Mouse (Mus musculus) liver, embryonic 15.5 days (tissue): ENCODE results near the gene Scn3a. TPM values are rescaled to one million over a fixed set of nuclear protein-coding genes. Genes with fewer than 3 reads are reported as not detected.

Experiments
- polyA plus RNA-seq: library from polyadenylated mRNA; unstranded; fragments of >200 nt; fragmentation: Nextera tagmentation; extraction: Ambion mirVana; gene quantifications from 2 replicates; pipeline ENCODE4 v1.2.1, GENCODE M21; 2015

The Scn3a gene
- polyA plus RNA-seq, 1 experiment from 2014 or later, result 0.02 TPM

Other genes with a start within 250 kb of the Scn3a start
- gene Slc38a11, start 203.6 kb downstream of the Scn3a start, polyA plus RNA-seq, result 0.07 TPM in 1 of 2 replicates, not detected in the other
- gene Scn2a, start 53.1 kb upstream of the Scn3a start, polyA plus RNA-seq, result 0.10 and 0.12 TPM in 2 replicates